Mouse (Mus musculus): ENCODE measurements around the gene Gimap4.

GRCm38 (mm10) chr6:48679701-48680100, 4.6 kb upstream of the Gimap4 start:
- TF ChIP-seq CTCF (IDR thresholded peaks at IDR 0.05; ENCODE audit: extremely low read depth, insufficient read depth, low read length) (no peak), POLR2A (IDR thresholded peaks at IDR 0.05; ENCODE audit: extremely low read depth, insufficient read depth, low read length) (no peak)
